Mouse (Mus musculus): ENCODE data around the gene Rras2.

DNA sequence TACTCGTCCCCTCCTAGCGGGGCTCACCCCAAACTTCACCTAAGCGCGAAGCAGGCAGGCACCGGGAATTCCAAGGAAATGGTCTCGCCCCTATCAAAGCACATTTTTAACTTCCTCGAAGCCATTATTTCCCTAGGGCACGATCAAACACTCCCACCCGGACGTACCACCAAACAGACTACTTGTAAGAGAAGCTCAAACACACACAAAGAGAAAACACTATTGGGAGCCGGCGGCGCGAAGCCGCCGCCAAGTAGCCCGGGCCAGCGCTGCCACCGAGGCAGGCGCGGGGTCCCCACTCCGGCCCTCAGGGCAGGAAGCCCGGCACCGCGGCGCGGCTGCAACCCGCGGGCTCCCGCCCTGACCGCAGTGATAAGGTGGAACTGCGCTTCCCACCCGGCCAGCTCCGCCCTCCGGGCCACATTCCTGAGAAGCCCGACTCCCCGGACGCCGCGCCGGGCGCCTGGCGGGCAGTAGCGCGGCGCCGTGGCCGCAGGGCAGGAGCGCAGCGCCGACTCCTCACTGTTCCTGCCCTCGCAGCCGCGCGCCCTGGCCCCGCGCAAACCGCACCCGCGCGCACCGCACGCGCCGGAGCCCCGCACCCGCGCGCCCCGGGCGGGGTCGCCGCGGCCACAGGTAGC lies 750 bp downstream of the Rras2 start:
- TF ChIP-seq EP300 (IDR thresholded peaks at IDR 0.05; ENCODE audit: insufficient read depth, low read depth, low read length): no peak
- TF ChIP-seq CTCF (IDR thresholded peaks at IDR 0.05; ENCODE audit: low read depth, low read length): no peak
